Mouse (Mus musculus) erythroblast, embryonic 14.5 days (primary cell): ENCODE measurements around the gene Cd3g. TPM values are rescaled to one million over a fixed set of nuclear protein-coding genes. Genes with fewer than 3 reads are reported as not detected.

Experiments used
- H3K27me3 ChIP-seq: 2 replicates; pipeline ENCODE4 v1.6.1; 2012; ENCODE audit warnings: inconsistent platforms; ENCODE audit not compliant: control insufficient read depth
- H3K36me3 ChIP-seq: 2 replicates; pipeline ENCODE4 v1.6.1; 2012; ENCODE audit warnings: mild to moderate bottlenecking, inconsistent platforms; ENCODE audit not compliant: control insufficient read depth
- H3K4me1 ChIP-seq: 2 replicates; pipeline ENCODE4 v1.6.1; 2012; ENCODE audit warnings: inconsistent platforms; ENCODE audit not compliant: control insufficient read depth
- H3K4me3 ChIP-seq: replicated peaks from 2 replicates; pipeline ENCODE3; 2012; ENCODE audit warnings: moderate library complexity, mild to moderate bottlenecking, inconsistent platforms
- H3K9me3 ChIP-seq: 2 replicates; pipeline ENCODE4 v1.6.1; 2012; ENCODE audit warnings: low read length, inconsistent platforms, mixed read lengths; ENCODE audit not compliant: control insufficient read depth
- GATA1 ChIP-seq: IDR thresholded peaks from 2 replicates; pipeline ENCODE4 v1.6.1; 2012; ENCODE audit warnings: low read length, inconsistent platforms, mixed read lengths
- TAL1 ChIP-seq: IDR thresholded peaks from 3 replicates; pipeline ENCODE4 v1.6.1; 2012; ENCODE audit warnings: low read length, inconsistent platforms, mixed read lengths
- polyA plus RNA-seq: library from polyadenylated mRNA; stranded (reverse); fragments of >175 nt; gene quantifications from 2 replicates; pipeline ENCODE4 v1.2.3, GENCODE M21; 2012

Gene Cd3g
- polyA plus RNA-seq, 1 experiment = not detected

GRCm38 (mm10) chr9:45009180-45010078 is 29.2 kb upstream of the Cd3g start, which contains the start of gene Cd3e:
Gene Cd3e (minus strand): TSS chr9:45009627.
- H3K4me1 ChIP-seq = no peaks in the 10 kb centered on the region
- no peak for TF ChIP-seq GATA1
- no peak for TF ChIP-seq TAL1
- 0 out of 2 replicates have a peak, but pooled peaks cover 2% of the 10 kb centered on the region for H3K27me3 ChIP-seq
- no peak within 1 kb of the TSS for H3K4me3 ChIP-seq
- no peaks in the 10 kb centered on the region for H3K36me3 ChIP-seq
- H3K9me3 ChIP-seq = no peaks in the 10 kb centered on the region

- TF ChIP-seq GATA1 (no peak), TAL1 (no peak)
- no peaks in the 10 kb centered on the region for H3K9me3 ChIP-seq
- H3K27me3 ChIP-seq = 0 out of 2 replicates have a peak, but pooled peaks cover 2% of the 10 kb centered on the region
- no peaks in the 10 kb centered on the region for H3K4me1 ChIP-seq
- no peak overlapping the region for H3K4me3 ChIP-seq
- no peaks in the 10 kb centered on the region for H3K36me3 ChIP-seq
Observed at GRCm38 (mm10) chr9:45008342-45008741, 28.1 kb upstream of the Cd3g start.

GRCm38 (mm10) chr9:45007404-45007803 is 27.2 kb upstream of the Cd3g start:
- no peaks in the 10 kb centered on the region for H3K36me3 ChIP-seq
- H3K9me3 ChIP-seq = no peaks in the 10 kb centered on the region
- TF ChIP-seq TAL1 (no peak), GATA1 (no peak)
- no peak overlapping the region for H3K4me3 ChIP-seq
- no peaks in the 10 kb centered on the region for H3K4me1 ChIP-seq
- 0 out of 2 replicates have a peak, but pooled peaks cover 2% of the 10 kb centered on the region for H3K27me3 ChIP-seq

GRCm38 (mm10) chr9:45000249-45000648 is 20.0 kb upstream of the Cd3g start:
- no peaks in the 10 kb centered on the region for H3K9me3 ChIP-seq
- TF ChIP-seq TAL1 (no peak), GATA1 (no peak)
- H3K4me1 ChIP-seq = no peaks in the 10 kb centered on the region
- H3K36me3 ChIP-seq = no peaks in the 10 kb centered on the region
- H3K27me3 ChIP-seq = peaks cover 8% of the 10 kb centered on the region
- H3K4me3 ChIP-seq = no peak overlapping the region

GRCm38 (mm10) chr9:44999776-45000175 is 19.5 kb upstream of the Cd3g start:
- no peaks in the 10 kb centered on the region for H3K4me1 ChIP-seq
- H3K27me3 ChIP-seq = peaks cover 8% of the 10 kb centered on the region
- H3K9me3 ChIP-seq = no peaks in the 10 kb centered on the region
- no peaks in the 10 kb centered on the region for H3K36me3 ChIP-seq
- TF ChIP-seq TAL1 (no peak), GATA1 (no peak)
- no peak overlapping the region for H3K4me3 ChIP-seq

GRCm38 (mm10) chr9:44999171-44999570 is 18.9 kb upstream of the Cd3g start:
- TF ChIP-seq GATA1 (no peak), TAL1 (no peak)
- no peaks in the 10 kb centered on the region for H3K9me3 ChIP-seq
- H3K36me3 ChIP-seq = no peaks in the 10 kb centered on the region
- no peaks in the 10 kb centered on the region for H3K4me1 ChIP-seq
- H3K4me3 ChIP-seq = no peak overlapping the region
- peaks cover 8% of the 10 kb centered on the region for H3K27me3 ChIP-seq

- peaks cover 8% of the 10 kb centered on the region for H3K27me3 ChIP-seq
- TF ChIP-seq TAL1 = no peak
- no peak for TF ChIP-seq GATA1
- H3K9me3 ChIP-seq = no peaks in the 10 kb centered on the region
- no peaks in the 10 kb centered on the region for H3K4me1 ChIP-seq
- no peak overlapping the region for H3K4me3 ChIP-seq
- H3K36me3 ChIP-seq = no peaks in the 10 kb centered on the region
Observed at GRCm38 (mm10) chr9:44998138-44998537, 17.9 kb upstream of the Cd3g start.

- H3K4me1 ChIP-seq = no peaks in the 10 kb centered on the region
- no peaks in the 10 kb centered on the region for H3K36me3 ChIP-seq
- H3K4me3 ChIP-seq = no peak overlapping the region
- no peak for TF ChIP-seq GATA1
- no peak for TF ChIP-seq TAL1
- peaks cover 8% of the 10 kb centered on the region for H3K27me3 ChIP-seq
- no peaks in the 10 kb centered on the region for H3K9me3 ChIP-seq
Observed at GRCm38 (mm10) chr9:44996590-44996989, 16.4 kb upstream of the Cd3g start.

- TF ChIP-seq GATA1 (no peak), TAL1 (no peak)
- Histone ChIP-seq H3K9me3 (no peaks in the 10 kb centered on the region), H3K4me3 (no peak overlapping the region), H3K27me3 (peaks cover 8% of the 10 kb centered on the region), H3K36me3 (no peaks in the 10 kb centered on the region), H3K4me1 (no peaks in the 10 kb centered on the region)
Observed at GRCm38 (mm10) chr9:44994962-44995361, 14.7 kb upstream of the Cd3g start.

GRCm38 (mm10) chr9:44993268-44993667 is 13.0 kb upstream of the Cd3g start:
- Histone ChIP-seq H3K36me3 (no peaks in the 10 kb centered on the region), H3K4me3 (no peak overlapping the region), H3K4me1 (no peaks in the 10 kb centered on the region), H3K27me3 (peaks cover 3% of the 10 kb centered on the region), H3K9me3 (no peaks in the 10 kb centered on the region)
- TF ChIP-seq GATA1 (no peak), TAL1 (no peak)
